Mouse (Mus musculus) kidney, postnatal 0 days (tissue): ENCODE results near the gene Zswim3. TPM values are rescaled to one million over a fixed set of nuclear protein-coding genes. Genes with fewer than 3 reads are reported as not detected.
A peak's percentile ranks its signal among the peaks of the same experiment; 100 is the strongest.

Experiments used
- ATAC-seq: fragments of 200-750 bp; cut with Nextera tagmentation; replicated peaks from 2 replicates; pipeline ENCODE4 v1.8.0; 2017; ENCODE audit warnings: low read depth, moderate number of reproducible peaks, moderate TSS enrichment, moderate library complexity; ENCODE audit not compliant: low FRiP score
- DNase-seq: peaks from one replicate; pipeline ENCODE4 v3.0.0-alpha.2; 2016; ENCODE audit warnings: low spot score
- H3K27ac ChIP-seq: fragments of 300-500 bp; sonication (generic); 2 replicates; pipeline ENCODE4 v1.5.1; 2014; ENCODE audit warnings: mild to moderate bottlenecking
- H3K27me3 ChIP-seq: fragments of 300-500 bp; sonication (generic); 2 replicates; pipeline ENCODE4 v1.6.1; 2014; ENCODE audit warnings: low read length, mixed read lengths; ENCODE audit not compliant: insufficient read depth
- H3K36me3 ChIP-seq: fragments of 300-500 bp; sonication (generic); 2 replicates; pipeline ENCODE4 v1.6.1; 2014; ENCODE audit warnings: low read length, mixed read lengths; ENCODE audit not compliant: insufficient read depth
- H3K4me1 ChIP-seq: fragments of 300-500 bp; sonication (generic); replicated peaks from 2 replicates; pipeline ENCODE4 v1.6.1; 2014; ENCODE audit warnings: antibody characterized with exemption, low read length, mixed read lengths; ENCODE audit not compliant: insufficient read depth
- H3K4me2 ChIP-seq: fragments of 300-500 bp; sonication (generic); 2 replicates; pipeline ENCODE4 v1.6.1; 2014; ENCODE audit warnings: mild to moderate bottlenecking, low read length, moderate library complexity, mixed read lengths
- H3K4me3 ChIP-seq: fragments of 300-500 bp; sonication (generic); replicated peaks from 2 replicates; pipeline ENCODE4 v1.5.1; 2014; ENCODE audit warnings: low read depth, low read length
- H3K9ac ChIP-seq: fragments of 300-500 bp; sonication (generic); 2 replicates; pipeline ENCODE4 v1.6.1; 2014; ENCODE audit warnings: low read depth, low read length
- H3K9me3 ChIP-seq: fragments of 300-500 bp; sonication (generic); replicated peaks from 2 replicates; pipeline ENCODE4 v1.6.1; 2016; ENCODE audit warnings: low read length, inconsistent platforms, mixed read lengths
- CTCF ChIP-seq: IDR thresholded peaks from 2 replicates; pipeline ENCODE4 v1.5.1; 2016; ENCODE audit warnings: antibody characterized with exemption, low read depth, mild to moderate bottlenecking, moderate library complexity
- WGBS: fragments of 180-500 bp; shearing (Covaris S2); extraction: QIAGEN DNeasy Blood & Tissue Kit; methylation state at CpG from one replicate; pipeline ENCODE4 v1.1.7; 2014; 5-methylcytosine and 5-hydroxymethylcytosine counted together
- polyA plus RNA-seq: library from polyadenylated mRNA; unstranded; fragments of >200 nt; fragmentation: Nextera tagmentation; extraction: Ambion mirVana; gene quantifications from 2 replicates; pipeline ENCODE4 v1.2.1, GENCODE M21; 2015

Gene Zswim3
- polyA plus RNA-seq, 1 experiment from 2014 or later = 5.2 TPM

DNA sequence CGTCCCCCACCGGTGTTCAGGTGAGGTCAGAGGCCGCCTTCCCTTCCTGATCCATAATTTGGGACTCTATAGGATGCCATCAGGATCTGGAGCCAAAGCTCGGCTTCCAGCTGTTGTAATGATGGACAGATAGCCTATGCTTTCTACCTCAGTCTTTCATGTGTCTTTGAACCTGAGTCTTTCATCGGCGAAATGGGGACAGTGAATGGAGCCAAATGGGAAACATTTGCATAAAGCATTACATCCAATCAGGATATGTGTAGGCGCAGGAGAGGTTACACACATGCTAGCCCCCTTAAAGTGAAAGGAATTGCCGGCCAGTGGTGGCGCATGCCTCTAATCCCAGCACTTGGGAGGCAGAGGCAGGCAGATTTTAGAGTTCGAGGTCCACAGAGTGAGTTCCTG, 18.3 kb downstream of the Zswim3 start:
- H3K27ac ChIP-seq = peak overlapping the region; percentile 78
- DNase-seq = peak; percentile 69
- H3K4me1 ChIP-seq = no peaks in the 10 kb centered on the region
- no peaks in the 10 kb centered on the region for H3K9me3 ChIP-seq
- peak; percentile 41 for ATAC-seq
- H3K4me2 ChIP-seq = peak overlapping the region; percentile 77
- peak overlapping the region; percentile 77 for H3K4me3 ChIP-seq
- TF ChIP-seq CTCF = peak; percentile 20; the same call in 1 of the 2 replicates
- H3K27me3 ChIP-seq = no peaks in the 10 kb centered on the region
- 2% methylated on average over 10 of the region's 10 CpGs for WGBS
- H3K9ac ChIP-seq = peak overlapping the region; percentile 59
- H3K36me3 ChIP-seq = peaks cover 36% of the 10 kb centered on the region

DNA sequence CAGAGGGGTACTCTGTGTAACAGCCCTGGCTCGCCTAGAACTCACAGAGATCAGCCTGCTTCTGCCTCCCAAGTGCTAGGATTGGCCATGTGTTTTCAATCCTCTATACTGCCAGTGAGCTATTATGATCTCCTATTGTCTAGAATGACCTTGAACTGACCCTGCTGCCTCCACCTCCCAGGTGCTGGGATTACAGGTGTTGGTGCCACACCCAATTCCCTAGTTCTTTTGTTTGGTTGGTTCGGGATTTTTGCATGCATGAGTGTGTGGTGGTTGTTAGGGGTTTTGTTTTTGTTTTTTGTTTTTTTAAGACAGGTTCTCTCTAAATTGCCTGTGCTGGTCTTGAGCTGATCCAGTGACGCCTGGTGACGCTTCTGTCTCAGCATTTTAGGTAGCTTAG, 19.1 kb downstream of the Zswim3 start:
- Histone ChIP-seq H3K4me2 (no peak overlapping the region), H3K4me3 (no peak overlapping the region), H3K4me1 (no peaks in the 10 kb centered on the region), H3K36me3 (peaks cover 37% of the 10 kb centered on the region), H3K9me3 (no peaks in the 10 kb centered on the region), H3K27me3 (no peaks in the 10 kb centered on the region), H3K27ac (no peak overlapping the region), H3K9ac (no peak overlapping the region)
- no peak for ATAC-seq
- no peak for TF ChIP-seq CTCF
- 86% methylated on average over 4 of the region's 4 CpGs for WGBS
- no peak for DNase-seq

DNA sequence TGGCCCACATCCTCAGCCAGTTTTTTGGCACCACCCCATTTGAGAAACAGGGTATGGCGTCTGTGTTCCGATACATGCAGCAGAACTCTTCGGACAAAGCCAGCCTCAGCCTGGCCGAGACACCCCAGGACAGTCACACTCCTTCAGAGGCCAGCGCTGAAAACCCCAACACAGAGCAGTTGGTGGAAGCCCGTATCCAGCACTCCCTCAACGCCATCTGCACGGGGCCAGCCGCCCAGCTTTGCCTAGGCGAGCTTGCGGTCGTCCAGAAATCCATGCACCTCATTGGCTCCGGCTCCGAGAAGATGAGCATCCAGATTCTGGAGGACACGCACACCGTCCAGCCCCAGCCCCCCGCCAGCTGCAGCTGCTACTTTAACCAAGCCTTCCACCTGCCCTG, 20.6 kb downstream of the Zswim3 start:
- TF ChIP-seq CTCF = no peak
- no peak overlapping the region for H3K4me2 ChIP-seq
- no peaks in the 10 kb centered on the region for H3K27me3 ChIP-seq
- no peak overlapping the region for H3K4me3 ChIP-seq
- ATAC-seq = no peak
- no peak overlapping the region for H3K27ac ChIP-seq
- H3K4me1 ChIP-seq = no peaks in the 10 kb centered on the region
- H3K36me3 ChIP-seq = peaks cover 33% of the 10 kb centered on the region
- WGBS = 93% methylated on average over 17 of the region's 17 CpGs
- H3K9me3 ChIP-seq = no peaks in the 10 kb centered on the region
- DNase-seq = no peak
- no peak overlapping the region for H3K9ac ChIP-seq

DNA sequence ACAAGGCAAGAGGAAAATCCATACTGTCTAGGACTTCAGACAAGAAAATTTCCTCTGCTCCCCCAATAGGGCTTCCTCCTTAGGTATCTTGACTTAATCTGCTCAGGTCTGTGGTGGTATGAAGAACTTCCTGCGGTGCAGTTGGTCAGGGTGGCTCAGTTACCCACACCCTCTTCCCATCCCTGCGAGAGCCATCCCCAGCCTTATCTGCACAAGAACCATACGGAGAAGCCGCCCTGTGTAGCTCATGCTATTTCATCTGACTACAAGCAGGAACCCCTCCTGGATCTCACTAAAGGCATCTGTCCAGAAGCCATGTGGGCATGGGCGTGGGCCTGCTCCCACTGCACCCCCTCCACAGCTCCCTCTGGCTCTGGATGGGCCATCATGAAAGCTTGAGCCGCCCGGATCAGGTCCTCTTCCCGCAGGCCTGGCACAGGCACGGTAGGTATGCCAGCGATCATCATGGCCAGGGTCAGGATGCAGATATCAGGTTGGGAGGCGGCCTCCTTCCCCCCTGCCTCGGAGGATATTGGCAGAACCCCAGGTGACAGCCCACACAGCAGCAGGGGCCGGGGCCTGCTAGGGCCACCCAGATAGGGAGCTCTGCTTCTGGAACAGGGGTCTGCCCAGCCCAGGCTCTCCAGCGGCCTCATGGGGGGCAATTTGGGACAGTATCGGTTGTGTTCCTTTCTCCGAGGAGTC, 22.4 kb downstream of the Zswim3 start:
- H3K36me3 ChIP-seq = peaks cover 33% of the 10 kb centered on the region
- 87% methylated on average over 16 of the region's 16 CpGs for WGBS
- no peak overlapping the region for H3K4me3 ChIP-seq
- no peak for ATAC-seq
- H3K27ac ChIP-seq = no peak overlapping the region
- no peaks in the 10 kb centered on the region for H3K9me3 ChIP-seq
- no peaks in the 10 kb centered on the region for H3K27me3 ChIP-seq
- no peak overlapping the region for H3K9ac ChIP-seq
- H3K4me1 ChIP-seq = 0 out of 2 replicates have a peak, but pooled peaks cover under 1% of the 10 kb centered on the region
- H3K4me2 ChIP-seq = no peak overlapping the region
- no peak for TF ChIP-seq CTCF
- DNase-seq = no peak

DNA sequence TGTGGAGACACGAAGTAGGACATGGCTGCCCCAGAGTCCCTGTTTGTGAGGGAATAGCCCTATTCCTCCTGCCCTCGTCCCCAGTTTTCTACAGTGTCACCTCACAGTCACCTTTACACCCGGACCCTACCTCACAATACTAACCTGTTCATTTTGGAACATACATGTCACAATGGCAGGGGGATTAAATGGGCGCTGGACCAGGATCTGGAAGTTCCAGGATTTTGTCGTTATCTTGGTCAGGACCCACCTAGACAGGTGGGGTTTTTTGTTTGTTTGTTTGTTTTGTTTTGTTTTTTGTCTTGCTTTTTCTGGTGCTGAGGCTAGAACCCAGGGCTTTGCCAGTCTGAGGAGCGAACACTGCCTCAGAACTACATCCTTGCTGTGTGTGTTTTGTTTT, 23.5 kb downstream of the Zswim3 start, which contains the start of gene Spata25:
Gene Spata25, minus strand, starts transcription at position 101 of the 400 bp plus-strand sequence.
- H3K27me3 ChIP-seq = no peaks in the 10 kb centered on the region
- H3K4me1 ChIP-seq = 0 out of 2 replicates have a peak, but pooled peaks cover 4% of the 10 kb centered on the region
- no peaks in the 10 kb centered on the region for H3K9me3 ChIP-seq
- no peak within 1 kb of the TSS for H3K27ac ChIP-seq
- ATAC-seq = no peak
- DNase-seq = no peak
- no peak within 1 kb of the TSS for H3K4me2 ChIP-seq
- TF ChIP-seq CTCF = no peak
- peaks cover 33% of the 10 kb centered on the region for H3K36me3 ChIP-seq
- 89% methylated on average over 6 of the region's 6 CpGs for WGBS
- H3K4me3 ChIP-seq = no peak within 1 kb of the TSS
- no peak within 1 kb of the TSS for H3K9ac ChIP-seq

DNA sequence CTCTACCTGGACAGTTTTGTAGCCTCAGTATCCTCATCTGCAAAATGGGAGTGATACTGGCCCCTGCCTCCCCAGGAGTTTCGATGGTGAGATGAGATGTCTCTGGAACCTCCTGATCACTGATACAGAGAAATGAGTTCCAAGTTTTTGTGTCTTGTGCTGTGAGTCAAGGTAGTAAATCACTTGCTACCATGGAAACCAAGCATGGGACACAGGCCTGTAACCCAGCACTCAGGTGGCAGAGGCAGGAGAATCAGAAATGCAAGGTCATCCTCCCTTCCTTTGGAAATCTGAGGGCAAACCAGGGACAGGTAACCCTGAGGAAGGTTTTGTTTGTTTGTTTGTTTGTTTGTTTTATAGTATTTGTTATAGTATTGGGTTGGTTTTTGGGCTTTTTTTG, 24.2 kb downstream of the Zswim3 start:
- Histone ChIP-seq H3K9ac (no peak overlapping the region), H3K4me2 (no peak overlapping the region), H3K4me3 (no peak overlapping the region), H3K27me3 (no peaks in the 10 kb centered on the region), H3K36me3 (peaks cover 33% of the 10 kb centered on the region), H3K27ac (no peak overlapping the region), H3K4me1 (0 out of 2 replicates have a peak, but pooled peaks cover 4% of the 10 kb centered on the region), H3K9me3 (no peaks in the 10 kb centered on the region)
- TF ChIP-seq CTCF = no peak
- ATAC-seq (no peak), DNase-seq (no peak)
- WGBS = 97% methylated on average over 1 of the region's 1 CpGs

DNA sequence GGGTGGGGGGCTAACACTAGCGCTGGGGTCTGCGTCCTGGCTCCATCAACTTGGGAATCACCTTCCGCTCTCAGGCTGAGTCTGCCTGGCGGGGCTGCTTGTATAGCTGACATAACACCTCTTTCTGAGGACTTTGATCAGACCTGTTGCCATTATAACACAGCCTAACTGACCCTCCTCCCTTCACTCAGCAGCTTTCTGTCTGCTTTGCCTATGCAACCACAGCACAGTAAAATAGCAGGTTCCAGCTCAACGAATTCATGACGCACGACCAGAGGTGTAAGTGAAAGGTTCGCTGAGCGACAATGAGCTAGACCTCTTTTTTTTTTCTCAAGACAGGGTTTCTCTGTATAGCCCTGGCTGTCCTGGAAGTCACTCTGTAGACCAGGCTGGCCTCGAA, 26.1 kb downstream of the Zswim3 start:
- 0 out of 2 replicates have a peak overlapping the region, but pooled peaks have one; percentile 31 for H3K27ac ChIP-seq
- H3K4me3 ChIP-seq = no peak overlapping the region
- H3K4me2 ChIP-seq = no peak overlapping the region
- no peak for TF ChIP-seq CTCF
- DNase-seq = no peak
- peaks cover 13% of the 10 kb centered on the region; the same call in 1 of the 2 replicates for H3K4me1 ChIP-seq
- 63% methylated on average over 10 of the region's 10 CpGs for WGBS
- H3K9ac ChIP-seq = no peak overlapping the region
- H3K27me3 ChIP-seq = no peaks in the 10 kb centered on the region
- peaks cover 18% of the 10 kb centered on the region for H3K36me3 ChIP-seq
- H3K9me3 ChIP-seq = no peaks in the 10 kb centered on the region
- ATAC-seq = peak; percentile 63
